Mouse (Mus musculus): ENCODE data around the gene Ankrd13b. TPM values are rescaled to one million over a fixed set of nuclear protein-coding genes. Genes with fewer than 3 reads are reported as not detected.

Ankrd13b gene
- polyA plus RNA-seq, 1 experiment from 2014 or later, result 3.2 TPM

GRCm38 (mm10) chr11:77516553-77517425 lies 27.3 kb upstream of the Ankrd13b start:
- Histone ChIP-seq H3K9me3 (replicated peaks) (no peaks in the 10 kb centered on the region), H3K27me3 (peaks cover 6% of the 10 kb centered on the region; the same call in 1 of the 2 replicates), H3K4me2 (peak overlapping the region; percentile 96; the same call in 1 of the 2 replicates), H3K9ac (no peak overlapping the region), H3K36me3 (no peaks in the 10 kb centered on the region), H3K4me3 (no peak overlapping the region), H3K27ac (no peak overlapping the region), H3K4me1 (replicated peaks) (peaks cover 34% of the 10 kb centered on the region)
- 86% methylated on average over 5 of the region's 5 CpGs for WGBS
- ATAC-seq (replicated peaks; ENCODE audit: insufficient number of reproducible peaks, insufficient read depth, low FRiP score, low read depth), result no peak

GRCm38 (mm10) chr11:77515637-77516552 lies 26.4 kb upstream of the Ankrd13b start, which contains the start of gene Trp53i13:
Gene Trp53i13 (minus strand): TSS chr11:77515980.
- peak within 1 kb of the TSS; percentile 90 for H3K4me3 ChIP-seq
- peak within 1 kb of the TSS; percentile 96 for H3K4me2 ChIP-seq
- no peaks in the 10 kb centered on the region for H3K36me3 ChIP-seq
- peak within 1 kb of the TSS; percentile 51 for H3K9ac ChIP-seq
- H3K27ac ChIP-seq, result peak within 1 kb of the TSS; percentile 71
- no peak for ATAC-seq (replicated peaks; ENCODE audit: insufficient number of reproducible peaks, insufficient read depth, low FRiP score, low read depth)
- peaks cover 39% of the 10 kb centered on the region for H3K4me1 ChIP-seq (replicated peaks)
- H3K27me3 ChIP-seq, result peaks cover 6% of the 10 kb centered on the region; the same call in 1 of the 2 replicates
- no peaks in the 10 kb centered on the region for H3K9me3 ChIP-seq (replicated peaks)
- 11% methylated on average over 39 of the region's 39 CpGs for WGBS

GRCm38 (mm10) chr11:77514832-77515636 lies 25.6 kb upstream of the Ankrd13b start, which contains the start of gene Abhd15:
Gene Abhd15 (plus strand): TSS chr11:77515121.
- H3K4me2 ChIP-seq, result peak within 1 kb of the TSS; percentile 96
- peak; percentile 47 for ATAC-seq (replicated peaks; ENCODE audit: insufficient number of reproducible peaks, insufficient read depth, low FRiP score, low read depth)
- peaks cover 39% of the 10 kb centered on the region for H3K4me1 ChIP-seq (replicated peaks)
- H3K27ac ChIP-seq, result peak within 1 kb of the TSS; percentile 71
- H3K9me3 ChIP-seq (replicated peaks), result no peaks in the 10 kb centered on the region
- H3K27me3 ChIP-seq, result peaks cover 6% of the 10 kb centered on the region; the same call in 1 of the 2 replicates
- H3K4me3 ChIP-seq, result peak within 1 kb of the TSS; percentile 90
- WGBS, result under 1% methylated on average over 63 of the region's 72 CpGs
- no peaks in the 10 kb centered on the region for H3K36me3 ChIP-seq
- H3K9ac ChIP-seq, result peak within 1 kb of the TSS; percentile 51

- Histone ChIP-seq H3K9me3 (replicated peaks) (no peaks in the 10 kb centered on the region), H3K9ac (peak overlapping the region; percentile 51), H3K27me3 (peaks cover 6% of the 10 kb centered on the region; the same call in 1 of the 2 replicates), H3K4me3 (peak overlapping the region; percentile 90), H3K27ac (peak overlapping the region; percentile 71), H3K36me3 (no peaks in the 10 kb centered on the region), H3K4me1 (replicated peaks) (peaks cover 39% of the 10 kb centered on the region), H3K4me2 (peak overlapping the region; percentile 96)
- ATAC-seq (replicated peaks; ENCODE audit: insufficient number of reproducible peaks, insufficient read depth, low FRiP score, low read depth), result no peak
- 5% methylated on average over 19 of the region's 19 CpGs for WGBS
Observed at GRCm38 (mm10) chr11:77514281-77514831, 24.9 kb upstream of the Ankrd13b start.

GRCm38 (mm10) chr11:77513811-77514170 lies 24.3 kb upstream of the Ankrd13b start:
- Histone ChIP-seq H3K9me3 (replicated peaks) (no peaks in the 10 kb centered on the region), H3K27me3 (peaks cover 6% of the 10 kb centered on the region; the same call in 1 of the 2 replicates), H3K4me1 (replicated peaks) (peaks cover 42% of the 10 kb centered on the region), H3K9ac (peak overlapping the region; percentile 51), H3K36me3 (no peaks in the 10 kb centered on the region; the same call in 1 of the 2 replicates), H3K4me3 (peak overlapping the region; percentile 90), H3K27ac (peak overlapping the region; percentile 71), H3K4me2 (peak overlapping the region; percentile 96)
- no peak for ATAC-seq (replicated peaks; ENCODE audit: insufficient number of reproducible peaks, insufficient read depth, low FRiP score, low read depth)
- 13% methylated on average over 10 of the region's 10 CpGs for WGBS

GRCm38 (mm10) chr11:77512891-77513810 lies 23.7 kb upstream of the Ankrd13b start:
- Histone ChIP-seq H3K36me3 (no peaks in the 10 kb centered on the region; the same call in 1 of the 2 replicates), H3K4me1 (replicated peaks) (peaks cover 49% of the 10 kb centered on the region), H3K27ac (peak overlapping the region; percentile 90), H3K4me2 (peak overlapping the region; percentile 96), H3K9me3 (replicated peaks) (no peaks in the 10 kb centered on the region), H3K9ac (peak overlapping the region; percentile 87), H3K27me3 (peaks cover 6% of the 10 kb centered on the region; the same call in 1 of the 2 replicates), H3K4me3 (peak overlapping the region; percentile 90)
- WGBS, result under 1% methylated on average over 77 of the region's 84 CpGs
- peak; percentile 79 for ATAC-seq (replicated peaks; ENCODE audit: insufficient number of reproducible peaks, insufficient read depth, low FRiP score, low read depth)

- Histone ChIP-seq H3K4me3 (no peak overlapping the region), H3K4me2 (no peak overlapping the region), H3K27me3 (peaks cover 3% of the 10 kb centered on the region; the same call in 1 of the 2 replicates), H3K9me3 (replicated peaks) (no peaks in the 10 kb centered on the region), H3K9ac (no peak overlapping the region), H3K4me1 (replicated peaks) (peaks cover 49% of the 10 kb centered on the region), H3K36me3 (peaks cover 10% of the 10 kb centered on the region), H3K27ac (no peak overlapping the region)
- ATAC-seq (replicated peaks; ENCODE audit: insufficient number of reproducible peaks, insufficient read depth, low FRiP score, low read depth), result no peak
- WGBS, result 77% methylated on average over 5 of the region's 5 CpGs
Observed at GRCm38 (mm10) chr11:77511336-77511735, 21.9 kb upstream of the Ankrd13b start.

- Histone ChIP-seq H3K4me3 (peak overlapping the region; percentile 45), H3K36me3 (peaks cover 34% of the 10 kb centered on the region), H3K9me3 (replicated peaks) (no peaks in the 10 kb centered on the region), H3K27me3 (no peaks in the 10 kb centered on the region), H3K27ac (peak overlapping the region; percentile 77), H3K4me1 (replicated peaks) (peaks cover 24% of the 10 kb centered on the region), H3K4me2 (peak overlapping the region; percentile 85), H3K9ac (peak overlapping the region; percentile 66)
- peak; percentile 53; the same call in 1 of the 2 replicates for ATAC-seq (replicated peaks; ENCODE audit: insufficient number of reproducible peaks, insufficient read depth, low FRiP score, low read depth)
- 20% methylated on average over 49 of the region's 49 CpGs for WGBS
Observed at GRCm38 (mm10) chr11:77508068-77509021, 18.9 kb upstream of the Ankrd13b start.

GRCm38 (mm10) chr11:77507426-77507825 lies 17.9 kb upstream of the Ankrd13b start:
- no peak for ATAC-seq (replicated peaks; ENCODE audit: insufficient number of reproducible peaks, insufficient read depth, low FRiP score, low read depth)
- no peak overlapping the region for H3K4me3 ChIP-seq
- 70% methylated on average over 4 of the region's 4 CpGs for WGBS
- no peak overlapping the region for H3K27ac ChIP-seq
- H3K4me2 ChIP-seq, result no peak overlapping the region
- H3K27me3 ChIP-seq, result no peaks in the 10 kb centered on the region
- H3K36me3 ChIP-seq, result peaks cover 40% of the 10 kb centered on the region
- no peaks in the 10 kb centered on the region for H3K9me3 ChIP-seq (replicated peaks)
- H3K9ac ChIP-seq, result no peak overlapping the region
- peaks cover 27% of the 10 kb centered on the region for H3K4me1 ChIP-seq (replicated peaks)
